Mouse (Mus musculus) thymus, postnatal 4 days (tissue): Measurements from ENCODE around the gene Esp8.
"Not testable (repeated sequence)": the region's sequence is repeated elsewhere in the genome, so short reads cannot be mapped to it uniquely, and the experiment has no call there.

Experiments used
- DNase-seq: peaks from one replicate; pipeline ENCODE4 v3.0.0; 2021

Gene Esp8

DNA sequence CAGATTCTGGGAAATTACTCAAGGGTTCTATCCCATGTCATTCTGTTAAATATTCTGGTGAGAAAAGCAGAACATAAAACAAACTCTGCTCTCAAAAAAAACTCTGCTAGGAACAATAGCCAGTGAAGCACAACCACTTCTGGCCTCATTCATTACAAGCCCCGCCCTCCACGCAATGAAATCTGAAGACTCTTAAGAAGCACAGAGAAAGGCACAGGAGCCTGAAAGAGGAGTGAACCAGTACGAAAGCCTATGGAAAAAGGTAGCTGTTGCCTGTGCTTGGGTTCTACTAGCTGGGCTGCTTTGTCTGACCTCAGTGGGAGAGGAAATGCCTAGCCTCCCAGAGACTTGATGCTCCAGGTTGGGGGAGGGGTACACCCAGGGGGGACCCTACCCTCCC lies at the start of gene Esp8:
Esp8 (plus strand) TSS at position 205 of the 400 bp plus-strand sequence.
- DNase-seq, result no peak

DNA sequence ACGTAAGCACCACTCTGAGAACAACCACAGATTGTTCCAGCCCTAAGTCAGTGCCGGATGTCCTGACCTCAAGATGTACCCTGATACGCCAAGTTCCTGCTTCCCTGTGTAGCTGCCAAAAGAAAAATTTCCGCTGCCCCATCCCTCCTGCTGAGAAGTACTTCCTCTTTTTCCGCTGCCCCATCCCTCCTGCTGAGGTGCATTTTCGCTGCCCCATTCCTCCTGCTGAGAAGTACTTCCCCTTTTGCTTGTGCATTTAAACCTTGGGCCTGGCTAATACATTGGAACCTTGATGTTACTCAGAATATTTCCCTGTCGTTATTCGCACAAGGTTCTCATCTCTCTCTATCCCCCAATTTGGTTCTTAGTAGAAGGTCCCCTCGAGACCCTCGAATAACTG lies 36.3 kb upstream of the Esp8 start:
- not testable (repeated sequence) for DNase-seq

DNA sequence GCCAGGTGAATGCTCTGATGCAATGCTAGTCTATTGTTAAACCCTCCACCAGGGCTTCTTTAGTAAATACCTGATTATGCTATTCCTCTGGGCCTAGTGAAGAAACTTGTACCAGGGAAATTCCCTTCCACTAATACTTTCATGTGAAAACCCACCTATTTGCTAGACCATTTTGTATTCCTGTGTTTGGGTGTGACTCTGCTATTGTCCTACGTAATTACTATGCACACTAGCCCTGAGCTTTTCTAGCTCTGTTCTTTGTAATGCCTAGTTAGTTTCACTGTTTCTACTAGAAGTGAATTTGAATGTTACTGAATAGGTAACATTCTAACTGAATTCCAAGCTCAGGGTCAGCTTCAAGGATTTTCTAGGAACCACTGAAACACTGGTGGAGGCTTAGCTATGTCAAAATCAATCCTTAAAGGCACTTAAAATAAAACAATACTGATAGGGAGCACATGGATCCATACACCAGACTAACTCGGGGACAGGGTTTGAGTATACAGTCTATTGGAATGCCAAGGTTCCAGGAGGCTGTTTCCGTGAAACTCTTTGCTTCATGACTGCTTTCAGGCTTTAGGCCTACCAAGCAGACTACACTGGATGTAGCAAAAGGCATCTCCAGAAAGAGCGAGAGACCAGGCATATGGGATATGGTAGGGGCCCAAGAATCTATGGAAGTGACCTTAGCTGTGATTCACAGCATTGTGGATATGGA lies 24.2 kb upstream of the Esp8 start:
- DNase-seq, result not testable (repeated sequence)

DNA sequence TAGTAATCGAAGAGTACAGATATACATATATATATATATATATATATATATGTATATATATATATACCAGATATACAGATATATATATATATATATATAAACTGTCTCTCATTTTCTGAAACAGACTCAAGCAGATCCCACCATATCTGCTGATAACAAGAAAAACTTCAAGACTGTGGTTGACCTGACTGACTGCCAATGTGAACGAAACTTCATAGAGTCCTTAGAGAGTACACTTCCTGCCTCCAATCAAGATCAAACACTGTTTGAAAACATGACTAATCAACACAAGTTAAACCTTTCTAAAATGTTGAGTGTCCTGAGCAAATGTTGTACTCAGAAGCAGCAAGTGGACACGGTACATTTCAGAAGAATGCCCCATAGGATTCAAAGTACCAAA lies 10.0 kb downstream of the Esp8 start:
- no peak for DNase-seq

DNA sequence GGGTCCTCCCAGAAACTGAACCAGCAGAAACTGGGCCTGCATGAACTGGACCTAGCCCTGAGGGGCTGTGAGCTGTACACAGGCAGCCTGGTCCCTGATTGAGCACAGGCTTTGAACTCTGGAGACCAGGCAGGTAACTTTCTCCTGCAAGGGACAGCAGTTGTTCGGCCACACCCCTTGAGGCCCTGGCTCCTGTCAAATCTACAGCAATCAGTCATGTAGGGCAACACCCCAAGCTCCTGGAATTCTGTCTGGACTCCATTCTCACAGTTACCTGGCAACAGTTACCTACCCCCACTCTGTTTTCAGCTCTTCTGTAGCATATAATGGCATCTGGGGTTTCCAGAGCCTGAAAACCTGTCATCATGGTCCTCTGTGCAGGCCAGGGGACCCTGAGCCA lies 11.3 kb downstream of the Esp8 start:
- no peak for DNase-seq

DNA sequence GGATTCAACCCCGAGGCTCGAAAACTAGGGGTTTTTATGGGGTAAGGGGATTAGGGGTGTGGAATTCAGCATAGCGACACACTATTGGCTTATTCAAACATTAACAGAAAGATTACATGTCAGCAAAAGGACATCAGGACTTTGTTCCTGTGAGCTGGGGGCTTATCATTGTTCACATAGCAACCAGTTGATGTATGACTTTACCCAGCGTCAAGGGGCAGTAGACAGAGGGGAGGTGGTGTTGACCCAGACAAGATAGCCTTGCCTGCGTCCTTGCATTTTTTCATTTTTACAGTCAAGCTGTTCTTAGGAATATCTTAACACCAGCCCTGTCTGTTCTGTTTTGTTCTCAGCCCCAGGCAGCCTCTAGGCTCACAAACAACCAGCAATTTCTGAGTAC lies 27.2 kb downstream of the Esp8 start:
- not testable (repeated sequence) for DNase-seq

DNA sequence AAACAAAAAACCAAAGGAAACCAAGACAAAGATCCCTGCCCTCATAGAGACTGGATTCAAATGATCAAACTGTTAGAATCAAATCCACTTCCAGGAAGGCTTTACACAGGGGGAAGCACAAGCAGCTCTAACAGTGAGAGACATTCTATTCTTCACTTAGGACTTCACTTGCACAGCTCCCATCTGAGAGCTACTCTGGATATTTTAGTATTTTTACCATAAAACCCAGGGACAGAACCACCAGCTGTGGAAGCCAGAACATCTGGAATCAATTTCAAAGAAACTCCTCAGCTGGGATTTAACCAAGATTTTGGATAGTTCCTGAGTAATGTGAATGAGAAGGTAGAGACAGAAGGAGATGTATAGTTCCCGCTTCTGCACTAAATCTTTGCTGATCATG lies 33.6 kb downstream of the Esp8 start:
- DNase-seq, result no peak

DNA sequence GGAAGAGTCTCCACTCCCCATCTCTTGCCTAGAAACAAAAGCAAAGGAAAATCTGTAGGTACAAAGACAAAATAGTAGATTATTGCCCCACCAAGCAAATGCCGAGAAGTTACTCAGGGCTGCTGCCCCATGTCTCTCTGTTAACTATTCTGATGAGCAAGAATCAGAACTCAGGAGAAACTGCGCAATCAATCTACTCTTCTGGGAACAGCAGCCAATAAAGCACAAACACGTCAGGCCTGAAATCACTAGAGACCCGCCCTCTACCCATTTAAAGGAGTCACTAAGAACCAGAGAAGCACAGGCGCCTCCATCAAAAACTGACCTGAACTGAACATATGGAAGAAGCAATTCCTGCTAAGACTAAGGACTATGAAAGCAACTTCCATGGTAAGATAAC lies 41.4 kb downstream of the Esp8 start, which contains the start of gene Esp6:
Esp6 (plus strand) TSS at position 301 of the 400 bp plus-strand sequence.
- no peak for DNase-seq
